Mouse (Mus musculus) myocyte (in vitro differentiated cells): ENCODE data around the gene Ahcyl2.

Source experiments
- CEBPB ChIP-seq: IDR thresholded peaks from 2 replicates; pipeline ENCODE4 v1.6.1; 2011; ENCODE audit warnings: mild to moderate bottlenecking, moderate library complexity; ENCODE audit not compliant: poor library complexity, insufficient read depth, severe bottlenecking
- E2F4 ChIP-seq: IDR thresholded peaks from one replicate; pipeline ENCODE4 v1.6.1; 2011; ENCODE audit warnings: mild to moderate bottlenecking, control low read depth, moderate library complexity; ENCODE audit not compliant: insufficient read depth
- MAX ChIP-seq: IDR thresholded peaks from one replicate; pipeline ENCODE4 v1.6.1; 2011; ENCODE audit warnings: low read depth, mild to moderate bottlenecking, control low read depth
- MYOD1 ChIP-seq, 3 experiments: IDR thresholded peaks; one replicate each; pipeline ENCODE4 v1.6.1; 2011; ENCODE audit warnings: control low read depth in 2 of 3, low read depth in 2 of 3, mild to moderate bottlenecking in 2 of 3, moderate library complexity in 1 of 3; ENCODE audit not compliant: insufficient read length in 2 of 3, control insufficient read depth in 1 of 3
- MYOG ChIP-seq, 3 experiments: IDR thresholded peaks; one replicate each; pipeline ENCODE4 v1.6.1; 2011; ENCODE audit warnings: control low read depth in 2 of 3, low read depth in 2 of 3, mild to moderate bottlenecking in 2 of 3; ENCODE audit not compliant: insufficient read length in 2 of 3, control insufficient read depth in 1 of 3, insufficient read depth in 1 of 3
- POLR2A ChIP-seq: IDR thresholded peaks from one replicate; pipeline ENCODE4 v1.6.1; 2011; ENCODE audit warnings: low read depth, mild to moderate bottlenecking, control low read depth, moderate library complexity; ENCODE audit not compliant: insufficient read length
- POLR2AphosphoS2 ChIP-seq: IDR thresholded peaks from one replicate; pipeline ENCODE4 v1.6.1; 2011; ENCODE audit warnings: low read depth, control low read depth; ENCODE audit not compliant: insufficient read length
- REST ChIP-seq: IDR thresholded peaks from one replicate; pipeline ENCODE4 v1.6.1; 2011; ENCODE audit warnings: mild to moderate bottlenecking, control low read depth, moderate library complexity; ENCODE audit not compliant: insufficient read depth, insufficient read length
- SRF ChIP-seq: IDR thresholded peaks from one replicate; pipeline ENCODE4 v1.6.1; 2011; ENCODE audit warnings: low read depth; ENCODE audit not compliant: control insufficient read depth, insufficient read length
- TCF12 ChIP-seq: IDR thresholded peaks from one replicate; pipeline ENCODE4 v1.6.1; 2011; ENCODE audit warnings: mild to moderate bottlenecking, control low read depth; ENCODE audit not compliant: poor library complexity, insufficient read depth, severe bottlenecking
- TCF3 ChIP-seq: IDR thresholded peaks from one replicate; pipeline ENCODE4 v1.6.1; 2011; ENCODE audit warnings: low read depth, control low read depth; ENCODE audit not compliant: insufficient read length
- USF1 ChIP-seq: IDR thresholded peaks from one replicate; pipeline ENCODE4 v1.6.1; 2011; ENCODE audit warnings: low read depth, mild to moderate bottlenecking, control low read depth, moderate library complexity

DNA sequence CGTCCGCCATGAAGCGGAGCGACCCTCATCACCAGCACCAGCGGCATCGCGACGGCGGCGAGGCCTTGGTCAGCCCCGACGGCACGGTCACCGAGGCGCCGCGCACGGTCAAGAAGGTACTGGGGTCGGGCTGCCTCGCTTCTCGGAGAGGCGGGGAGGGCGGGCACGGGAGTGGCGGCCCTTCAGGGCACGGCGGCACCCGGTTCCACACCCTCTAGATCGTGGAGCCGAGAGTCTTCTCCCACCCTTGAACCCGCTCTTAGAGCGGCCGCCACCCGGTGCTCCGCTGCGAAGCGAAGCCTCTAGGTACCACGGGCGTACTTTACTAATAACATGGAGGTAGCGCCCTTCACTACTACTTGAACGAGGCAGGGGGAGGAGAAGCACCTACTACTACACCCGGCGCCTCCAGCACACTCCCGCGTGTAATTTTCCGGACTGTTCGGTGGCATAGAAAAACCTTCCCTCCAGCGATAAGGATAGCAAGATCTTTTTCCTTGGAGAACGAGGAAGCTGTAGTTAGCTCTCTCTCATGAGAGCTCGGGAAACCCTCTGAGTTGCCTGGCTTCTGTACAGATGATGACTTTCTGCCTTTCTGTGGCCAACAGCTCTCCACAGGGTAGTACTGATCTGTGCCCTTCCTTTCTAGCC, 1.1 kb downstream of the Ahcyl2 start:
- TF ChIP-seq POLR2A (no peak), POLR2AphosphoS2 (no peak), TCF12 (no peak), CEBPB (no peak), REST (no peak), MAX (no peak), E2F4 (no peak), USF1 (no peak), MYOG (IDR thresholded peaks at IDR 0.05; ENCODE audit: control insufficient read depth in 1 of 3, insufficient read depth in 1 of 3, insufficient read length in 2 of 3, low read depth in 2 of 3) (no peak), TCF3 (no peak), MYOD1 (IDR thresholded peaks at IDR 0.05; ENCODE audit: control insufficient read depth in 1 of 3, insufficient read length in 2 of 3, low read depth in 2 of 3) (peak in 1 of 3 experiments; percentile 7), SRF (no peak)
